Mouse (Mus musculus): ENCODE data around the gene Inpp5b.

DNA sequence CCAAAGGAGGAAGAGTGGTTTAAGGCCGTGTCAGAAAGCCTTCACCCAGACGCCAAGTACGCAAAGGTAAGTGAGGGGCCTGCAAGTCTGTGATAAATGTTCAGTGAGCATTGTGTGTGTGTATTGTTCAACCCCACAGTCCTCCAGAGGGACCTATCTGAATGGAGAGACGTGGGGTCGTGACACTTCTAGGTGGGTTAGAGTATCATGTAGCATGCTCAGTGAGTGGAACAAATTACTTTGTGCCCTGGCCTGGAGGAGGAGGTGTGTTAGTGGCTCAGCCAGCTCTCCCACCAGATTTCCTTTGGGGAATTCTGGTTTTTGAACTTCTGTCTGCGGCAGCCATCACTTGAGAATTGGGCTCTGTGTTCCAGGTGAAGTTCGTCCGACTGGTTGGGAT is 42.3 kb downstream of the Inpp5b start:
- TF ChIP-seq CTCF (IDR thresholded peaks at IDR 0.05; ENCODE audit: control insufficient read depth, insufficient read depth, low read length) (no peak), POLR2A (IDR thresholded peaks at IDR 0.05; ENCODE audit: borderline replicate concordance, control insufficient read depth, low read depth, low read length) (no peak)

Data from bone marrow, adult 2 months (tissue).